Mouse (Mus musculus) cerebral cortex, adult 2 months (tissue): Measurements from ENCODE around the gene Zfp791.

Experiments
- WGBS: fragments of 180-500 bp; shearing (Covaris S2); methylation state at CpG from one replicate; pipeline ENCODE4 v1.1.7; 2018; 5-methylcytosine and 5-hydroxymethylcytosine counted together

Zfp791 gene

GRCm38 (mm10) chr8:85083108-85083813 lies 39.6 kb downstream of the Zfp791 start, which contains the start of gene Man2b1:
Gene Man2b1 (plus strand): TSS chr8:85083270.
- under 1% methylated on average over 30 of the region's 30 CpGs for WGBS

DNA sequence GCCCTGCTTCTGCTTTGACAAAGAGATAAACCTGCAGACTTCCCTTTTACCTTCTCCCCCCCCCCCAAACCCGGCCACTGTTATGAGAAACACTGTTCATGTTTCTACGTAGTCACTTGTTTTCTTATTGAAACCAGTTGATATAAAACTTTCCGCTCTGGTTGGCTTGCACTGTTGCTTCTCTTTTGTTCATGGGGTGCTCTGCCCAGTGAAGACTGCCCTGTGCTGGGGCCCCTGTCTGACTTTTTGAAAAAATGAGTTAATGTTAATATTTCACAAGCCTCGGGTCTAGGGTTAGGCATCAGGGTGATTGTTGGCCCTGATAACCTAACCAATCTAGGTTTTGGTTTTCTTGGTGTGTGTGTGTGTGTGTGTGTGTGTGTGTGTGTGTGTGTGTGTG lies 40.7 kb downstream of the Zfp791 start:
- WGBS = 81% methylated on average over 4 of the region's 4 CpGs

DNA sequence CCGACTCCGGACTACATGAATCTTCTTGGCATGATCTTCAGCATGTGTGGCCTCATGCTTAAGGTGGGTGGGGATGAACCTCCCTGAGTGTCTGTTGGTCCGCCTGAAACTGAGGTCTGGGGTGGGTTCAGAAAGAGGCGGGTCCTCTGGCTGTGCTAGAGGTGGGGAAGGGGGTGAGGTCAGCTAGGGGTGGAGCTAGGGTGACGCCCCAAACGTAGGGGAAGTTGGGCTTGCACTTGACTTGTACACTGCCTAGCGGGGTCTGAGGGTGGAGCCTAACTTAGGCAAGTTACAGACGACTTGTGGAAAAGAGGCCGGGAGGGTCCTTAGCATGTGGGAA lies 41.7 kb downstream of the Zfp791 start, which contains the start of gene Wdr83:
Wdr83 (minus strand) TSS at position 91 of the 340 bp plus-strand sequence.
- WGBS = under 1% methylated on average over 9 of the region's 9 CpGs

DNA sequence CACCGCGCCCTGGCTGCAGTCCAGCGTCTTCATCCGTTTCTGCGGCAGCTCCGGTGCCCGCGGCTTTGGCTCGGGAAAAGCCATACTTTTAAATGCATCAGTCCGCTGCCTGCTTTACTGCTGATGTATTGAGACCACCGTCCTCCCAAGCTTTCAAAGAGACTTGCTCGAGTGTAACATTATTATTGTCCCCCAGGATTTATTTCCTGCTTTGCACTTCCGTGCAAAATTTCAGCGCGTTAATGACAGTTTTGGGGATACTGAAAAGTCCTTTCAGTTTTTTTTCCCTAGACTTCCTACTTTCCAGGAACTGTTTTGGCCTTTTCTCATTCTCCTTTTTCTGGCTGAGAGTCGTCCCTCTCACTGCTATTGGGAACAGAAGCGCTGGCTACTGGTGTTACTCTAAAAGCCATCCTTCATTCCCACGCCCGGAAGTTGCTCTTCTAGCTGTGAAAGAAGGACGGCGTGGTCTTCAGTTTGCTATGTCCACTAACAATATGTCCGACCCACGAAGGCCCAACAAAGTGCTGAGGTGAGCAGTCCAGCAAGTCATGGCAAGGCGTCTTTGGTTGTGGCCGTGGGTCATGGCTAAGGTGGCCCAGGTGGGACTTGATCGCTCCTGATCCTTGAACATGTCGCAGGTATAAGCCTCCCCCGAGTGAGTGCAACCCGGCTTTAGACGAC lies 42.2 kb downstream of the Zfp791 start, which contains the start of gene Wdr83os:
Wdr83os (plus strand) TSS at position 209 of the 684 bp plus-strand sequence.
- WGBS = under 1% methylated on average over 30 of the region's 30 CpGs

GRCm38 (mm10) chr8:85080214-85080531 lies 42.7 kb downstream of the Zfp791 start:
- WGBS = under 1% methylated on average over 25 of the region's 25 CpGs

DNA sequence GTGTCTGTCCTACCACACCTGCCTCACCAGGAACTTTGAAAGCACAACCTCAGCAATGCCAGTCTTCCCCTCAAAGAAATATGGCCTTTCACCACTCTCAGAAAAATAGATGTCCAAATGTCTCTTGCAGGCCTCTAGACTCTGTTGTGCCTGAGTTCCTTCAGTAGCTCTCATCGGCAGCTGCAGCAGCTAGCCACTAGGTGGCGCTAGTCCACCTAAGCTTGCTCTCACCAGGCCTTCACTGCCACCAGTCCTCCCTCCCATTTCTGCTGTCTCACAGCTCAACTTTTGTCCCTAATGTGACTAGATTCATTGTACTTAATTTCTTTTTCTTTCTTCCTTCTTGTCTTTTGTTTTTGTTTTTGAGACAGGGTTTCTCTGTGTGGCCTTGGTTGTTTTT lies 45.9 kb downstream of the Zfp791 start:
- WGBS = 0% methylated on average over 2 of the region's 2 CpGs

DNA sequence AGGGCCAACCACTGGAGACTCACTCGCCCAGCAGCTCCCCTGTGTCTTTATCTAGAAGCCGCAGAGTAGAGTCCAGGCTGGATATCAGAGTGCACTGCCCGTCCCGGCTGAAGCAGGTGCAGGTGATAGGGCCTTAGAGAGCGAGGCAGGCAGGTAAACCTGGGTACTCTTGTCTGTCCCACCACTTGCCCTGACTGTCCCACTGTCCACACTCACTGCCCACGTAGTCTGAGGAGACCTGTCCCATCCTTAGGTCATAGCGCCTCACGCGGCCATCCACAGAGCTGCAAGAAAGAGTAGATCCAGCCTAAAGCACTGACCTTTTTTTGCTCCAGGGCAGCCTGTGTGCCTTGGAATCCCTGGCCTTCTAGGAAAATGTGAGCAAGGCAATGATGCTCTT lies 46.9 kb downstream of the Zfp791 start:
- 78% methylated on average over 9 of the region's 9 CpGs for WGBS

- WGBS = 92% methylated on average over 10 of the region's 10 CpGs
Observed at GRCm38 (mm10) chr8:85074617-85075016, 48.3 kb downstream of the Zfp791 start.

- 88% methylated on average over 10 of the region's 10 CpGs for WGBS
Observed at GRCm38 (mm10) chr8:85074167-85074566, 48.7 kb downstream of the Zfp791 start.

DNA sequence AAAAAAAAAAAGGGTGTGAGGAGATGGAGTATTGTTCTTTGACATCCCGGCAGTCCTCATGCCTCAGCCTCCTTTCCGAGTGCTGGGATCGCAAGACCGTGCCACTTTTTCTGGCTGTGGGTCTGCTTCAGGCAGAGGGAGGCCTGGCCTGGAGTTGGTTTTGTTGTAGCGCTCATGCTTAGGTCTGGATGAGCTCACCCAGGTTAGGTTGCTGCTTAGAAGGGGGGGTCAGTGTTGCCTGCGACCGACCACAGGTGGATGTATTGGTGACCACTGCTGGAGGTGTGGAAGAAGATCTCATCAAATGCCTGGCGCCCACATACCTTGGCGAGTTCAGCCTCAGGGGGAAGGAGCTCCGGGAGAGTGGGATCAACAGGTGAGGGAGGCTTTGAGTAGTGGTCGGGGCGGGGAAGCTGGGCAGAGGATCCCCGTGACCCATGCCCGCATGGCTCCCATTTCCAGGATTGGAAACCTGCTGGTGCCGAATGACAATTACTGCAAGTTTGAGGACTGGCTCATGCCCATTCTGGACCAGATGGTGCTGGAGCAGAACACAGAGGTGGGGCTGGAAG lies 49.8 kb downstream of the Zfp791 start:
- 81% methylated on average over 15 of the region's 15 CpGs for WGBS

GRCm38 (mm10) chr8:85072364-85072929 lies 50.4 kb downstream of the Zfp791 start:
- 18% methylated on average over 9 of the region's 9 CpGs for WGBS

- under 1% methylated on average over 68 of the region's 68 CpGs for WGBS
Observed at GRCm38 (mm10) chr8:85071514-85072281, 51.2 kb downstream of the Zfp791 start, which contains the start of gene Dhps. Gene Dhps (plus strand): TSS chr8:85071757.

- 84% methylated on average over 5 of the region's 5 CpGs for WGBS
Observed at GRCm38 (mm10) chr8:85071041-85071440, 51.9 kb downstream of the Zfp791 start.

DNA sequence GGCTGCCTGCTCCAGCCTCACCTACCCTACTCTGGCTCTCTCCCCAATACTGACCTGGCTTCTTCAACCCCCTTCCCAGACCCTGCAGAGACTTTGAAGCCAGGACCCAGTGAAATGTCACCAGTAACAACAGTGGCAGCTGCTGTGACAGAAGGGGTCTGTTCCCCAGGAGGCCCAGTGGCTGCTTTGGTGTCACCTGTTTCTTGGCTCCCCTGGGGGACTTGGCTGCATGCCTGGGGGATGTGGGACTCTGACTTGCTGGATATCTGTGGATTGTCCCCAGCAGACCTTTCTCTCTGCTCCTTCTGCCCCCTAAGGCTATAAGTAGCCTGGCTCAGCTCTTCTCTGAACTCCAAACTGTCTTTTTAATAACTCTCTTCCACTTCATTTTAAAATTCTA lies 54.9 kb downstream of the Zfp791 start, which contains the start of gene Gm5741:
Gm5741 (minus strand) TSS at position 1 of the 400 bp plus-strand sequence.

GRCm38 (mm10) chr8:85067155-85067554 lies 55.7 kb downstream of the Zfp791 start:
- WGBS = 94% methylated on average over 2 of the region's 2 CpGs

DNA sequence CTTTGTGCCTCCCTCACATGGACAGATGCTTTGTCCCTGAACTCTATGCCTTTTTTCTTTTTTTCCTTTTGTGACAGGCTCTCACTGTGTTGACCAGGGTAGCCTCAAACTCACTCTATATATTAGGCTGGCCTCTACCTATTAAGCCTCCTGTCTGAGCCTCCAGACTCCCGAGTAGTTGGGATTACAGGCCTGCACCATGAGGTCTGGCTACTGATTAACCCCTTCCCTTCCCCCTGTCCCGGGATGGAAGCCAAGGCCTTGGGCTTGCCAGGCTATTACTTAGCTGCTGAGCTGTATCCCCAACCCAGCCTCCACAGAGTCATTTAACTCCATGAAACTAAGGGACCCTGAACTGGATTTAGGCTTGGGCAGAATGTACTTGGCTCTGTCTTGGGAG lies 57.7 kb downstream of the Zfp791 start:
- 41% methylated on average over 2 of the region's 2 CpGs for WGBS

- 96% methylated on average over 4 of the region's 4 CpGs for WGBS
Observed at GRCm38 (mm10) chr8:85062603-85063002, 60.3 kb downstream of the Zfp791 start.

- under 1% methylated on average over 53 of the region's 53 CpGs for WGBS
Observed at GRCm38 (mm10) chr8:85059879-85060616, 62.8 kb downstream of the Zfp791 start, which contains the start of gene Fbxw9. Gene Fbxw9 (plus strand): TSS chr8:85060055.
